Mouse (Mus musculus): Measurements from ENCODE around the gene Ccdc169. TPM values are rescaled to one million over a fixed set of nuclear protein-coding genes. Genes with fewer than 3 reads are reported as not detected.

The Ccdc169 gene
- polyA plus RNA-seq, 1 experiment: 137 TPM

GRCm38 (mm10) chr3:55214413-55214812 lies 77.3 kb downstream of the Ccdc169 start:
- Histone ChIP-seq H3K27ac (ENCODE audit: control insufficient read depth, insufficient read depth, low read depth, low read length) (no peak overlapping the region), H3K4me1 (ENCODE audit: control insufficient read depth, insufficient read depth, low read length) (no peaks in the 10 kb centered on the region), H3K27me3 (ENCODE audit: control insufficient read depth, insufficient read depth, low read length) (no peaks in the 10 kb centered on the region), H3K4me3 (ENCODE audit: control insufficient read depth, low read depth, low read length) (no peak overlapping the region), H3K36me3 (ENCODE audit: control insufficient read depth, insufficient read depth, low read length) (no peaks in the 10 kb centered on the region)
- TF ChIP-seq POLR2A (IDR thresholded peaks at IDR 0.05; ENCODE audit: control insufficient read depth, low read depth, low read length) (no peak), CTCF (IDR thresholded peaks at IDR 0.05; ENCODE audit: control insufficient read depth, insufficient read depth, insufficient replicate concordance, low read depth, low read length) (no peak)

- no peaks in the 10 kb centered on the region for H3K36me3 ChIP-seq (ENCODE audit: control insufficient read depth, insufficient read depth, low read length)
- H3K4me3 ChIP-seq (ENCODE audit: control insufficient read depth, low read depth, low read length): no peak overlapping the region
- no peaks in the 10 kb centered on the region for H3K27me3 ChIP-seq (ENCODE audit: control insufficient read depth, insufficient read depth, low read length)
- TF ChIP-seq POLR2A (IDR thresholded peaks at IDR 0.05; ENCODE audit: control insufficient read depth, low read depth, low read length) (no peak), CTCF (IDR thresholded peaks at IDR 0.05; ENCODE audit: control insufficient read depth, insufficient read depth, insufficient replicate concordance, low read depth, low read length) (peak; percentile 66; the same call in 1 of the 2 replicates)
- no peaks in the 10 kb centered on the region for H3K4me1 ChIP-seq (ENCODE audit: control insufficient read depth, insufficient read depth, low read length)
- H3K27ac ChIP-seq (ENCODE audit: control insufficient read depth, insufficient read depth, low read depth, low read length): no peak overlapping the region
These were observed 85.4 kb downstream of the Ccdc169 start for GRCm38 (mm10) chr3:55222502-55222901.

Other genes starting within 250 kb of the Ccdc169 start
- gene Sertm1, start 221.5 kb upstream of the Ccdc169 start, polyA plus RNA-seq (2012; rRNA removed): 0.02 and 0.05 TPM in 2 replicates
- gene Ccna1, start 81.8 kb upstream of the Ccdc169 start, polyA plus RNA-seq (2012; rRNA removed): 144 and 152 TPM in 2 replicates
- gene Spg20, start 25.2 kb upstream of the Ccdc169 start, polyA plus RNA-seq (2012; rRNA removed): 11.1 and 12.9 TPM in 2 replicates
- 9.5 and 10.2 TPM in 2 replicates for gene Sohlh2, start 44.7 kb downstream of the Ccdc169 start, polyA plus RNA-seq (2012; rRNA removed)
- 3.0 and 3.4 TPM in 2 replicates for gene Dclk1, start 105.0 kb downstream of the Ccdc169 start, polyA plus RNA-seq (2012; rRNA removed)

Data from testis, adult 2 months (tissue).